Mouse (Mus musculus) inflammation-experienced regulatory T-cells, adult 6 months (primary cell): Measurements from ENCODE around the gene Prpf19. TPM values are rescaled to one million over a fixed set of nuclear protein-coding genes. Genes with fewer than 3 reads are reported as not detected.
A peak's percentile ranks its signal among the peaks of the same experiment; 100 is the strongest.

ENCODE experiments used
- ATAC-seq: one replicate; pipeline ENCODE4 v1.8.0; 2017
- polyA plus RNA-seq, 3 experiments: library from polyadenylated mRNA; unstranded; fragments of 100-300 nt; shearing (Covaris generic); gene quantifications; one replicate each; pipeline ENCODE4 v1.2.1; 2017

Gene Prpf19
- polyA plus RNA-seq, 3 experiments from 2014 or later: 6.2 to 26.0 (median 20.2) TPM

DNA sequence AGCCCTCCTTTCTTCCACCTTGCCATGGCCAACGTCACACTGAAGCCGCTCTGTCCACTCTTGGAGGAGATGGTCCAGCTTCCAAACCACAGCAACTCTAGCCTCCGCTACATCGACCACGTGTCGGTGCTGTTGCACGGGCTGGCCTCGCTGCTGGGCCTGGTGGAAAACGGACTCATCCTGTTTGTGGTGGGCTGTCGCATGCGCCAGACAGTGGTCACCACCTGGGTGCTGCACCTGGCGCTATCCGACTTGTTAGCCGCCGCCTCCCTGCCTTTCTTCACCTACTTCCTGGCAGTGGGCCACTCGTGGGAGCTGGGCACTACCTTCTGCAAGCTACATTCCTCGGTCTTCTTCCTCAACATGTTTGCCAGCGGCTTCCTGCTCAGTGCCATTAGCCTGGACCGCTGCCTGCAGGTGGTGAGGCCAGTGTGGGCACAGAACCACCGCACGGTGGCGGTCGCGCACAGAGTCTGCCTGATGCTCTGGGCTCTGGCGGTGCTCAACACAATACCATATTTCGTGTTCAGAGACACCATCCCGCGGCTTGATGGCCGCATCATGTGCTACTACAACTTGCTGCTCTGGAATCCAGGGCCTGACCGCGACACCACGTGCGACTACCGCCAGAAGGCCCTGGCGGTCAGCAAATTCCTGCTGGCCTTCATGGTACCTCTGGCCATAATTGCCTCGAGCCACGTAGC is 45.2 kb downstream of the Prpf19 start:
- ATAC-seq: no peak

DNA sequence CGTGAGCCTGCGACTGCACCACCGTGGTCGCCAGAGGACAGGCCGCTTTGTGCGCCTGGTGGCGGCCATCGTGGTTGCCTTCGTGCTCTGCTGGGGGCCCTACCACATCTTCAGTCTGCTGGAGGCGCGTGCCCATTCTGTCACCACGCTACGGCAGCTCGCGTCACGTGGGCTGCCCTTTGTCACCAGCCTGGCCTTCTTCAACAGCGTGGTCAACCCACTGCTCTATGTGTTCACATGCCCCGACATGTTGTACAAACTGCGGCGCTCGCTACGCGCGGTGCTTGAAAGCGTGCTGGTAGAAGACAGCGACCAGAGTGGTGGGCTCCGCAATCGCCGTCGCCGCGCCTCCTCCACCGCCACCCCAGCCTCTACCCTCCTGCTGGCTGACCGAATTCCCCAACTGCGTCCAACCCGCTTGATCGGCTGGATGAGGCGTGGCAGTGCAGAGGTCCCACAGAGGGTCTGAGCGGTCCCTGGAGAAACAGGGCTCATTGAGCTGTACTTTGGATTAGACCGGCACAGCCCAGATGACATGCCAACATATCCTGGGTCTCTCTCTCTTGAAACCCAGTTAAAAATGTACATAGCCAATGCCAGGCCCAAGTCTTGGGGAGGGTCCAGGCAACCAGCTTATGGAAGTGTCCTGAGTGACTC is 45.9 kb downstream of the Prpf19 start:
- no peak for ATAC-seq

DNA sequence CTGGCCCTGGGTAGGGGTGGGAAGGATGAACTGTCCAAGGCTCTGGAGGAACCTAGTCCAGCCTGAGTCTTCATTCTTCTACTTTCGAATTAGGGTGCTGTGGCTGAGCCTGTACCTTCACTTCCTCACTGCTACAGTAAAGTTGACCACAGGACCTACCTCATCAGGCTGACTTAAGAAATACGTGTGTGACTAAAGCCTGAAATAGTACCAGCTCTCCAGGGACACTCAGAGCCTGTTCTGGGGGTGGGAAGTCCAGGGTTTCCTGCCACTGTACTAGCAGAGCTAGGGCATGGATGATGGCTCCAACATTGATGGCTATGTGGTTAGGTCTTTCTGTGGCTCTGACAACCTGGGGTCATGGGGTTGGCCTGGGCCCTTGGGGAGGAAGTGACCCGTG is 48.9 kb downstream of the Prpf19 start:
- ATAC-seq: no peak

DNA sequence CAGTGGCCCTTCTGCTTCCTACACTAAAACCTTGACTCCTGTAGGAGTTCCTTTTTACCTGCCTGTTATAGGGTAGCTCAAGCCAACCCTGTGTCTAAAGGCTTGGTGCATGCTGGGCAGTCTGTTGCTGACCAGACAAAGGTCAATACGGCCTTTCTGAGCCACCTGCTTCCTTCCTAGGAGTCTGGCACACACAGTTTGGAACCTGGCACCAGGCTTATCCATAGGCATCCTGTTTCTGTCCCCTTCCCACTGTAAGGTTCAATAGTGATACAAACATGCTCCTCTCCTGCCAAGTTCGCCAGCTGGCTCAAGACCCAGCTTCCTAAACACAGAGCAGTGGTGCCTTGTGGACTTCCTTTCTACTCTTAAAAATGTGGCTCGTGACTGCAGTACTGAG is 51.5 kb downstream of the Prpf19 start:
- no peak for ATAC-seq

DNA sequence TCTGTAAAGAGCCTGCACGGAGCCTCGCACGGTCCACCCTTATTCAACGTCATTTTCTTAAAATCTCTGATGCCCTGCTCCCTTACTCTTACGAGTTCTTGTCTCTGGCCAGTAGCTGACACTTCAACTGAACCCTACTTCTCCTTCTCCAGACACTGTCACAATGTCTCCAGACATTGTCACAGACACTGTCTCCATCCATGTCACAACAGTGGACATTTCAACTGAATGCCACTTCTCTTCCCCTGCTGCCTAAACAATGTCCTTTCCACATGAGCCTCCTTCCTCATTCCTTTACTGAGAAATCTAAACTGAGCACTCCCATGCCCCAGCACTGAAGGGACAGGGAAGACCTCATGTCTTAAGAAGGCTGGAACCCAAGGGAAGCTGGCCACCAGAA is 52.2 kb downstream of the Prpf19 start:
- ATAC-seq: no peak

DNA sequence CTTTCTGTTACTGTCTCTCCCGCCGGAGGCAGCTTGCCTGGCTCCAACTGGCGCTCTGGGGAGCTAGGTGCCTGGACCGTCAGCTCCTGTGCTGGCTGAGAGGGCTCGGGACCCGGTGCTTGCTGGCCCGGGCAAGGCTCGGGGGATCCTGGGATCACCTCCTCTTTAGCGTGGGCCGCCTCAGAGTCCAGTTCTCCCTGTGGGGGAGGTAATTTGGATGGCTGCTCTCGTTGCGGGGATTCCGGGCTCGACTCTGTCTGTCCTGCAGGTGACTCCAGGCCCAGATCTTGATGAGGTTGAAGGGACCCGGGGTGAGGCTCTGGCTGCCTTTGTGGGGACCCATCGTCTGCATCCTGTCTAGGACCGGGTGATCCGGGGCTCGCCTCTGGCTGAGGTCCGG is 53.4 kb downstream of the Prpf19 start:
- no peak for ATAC-seq

DNA sequence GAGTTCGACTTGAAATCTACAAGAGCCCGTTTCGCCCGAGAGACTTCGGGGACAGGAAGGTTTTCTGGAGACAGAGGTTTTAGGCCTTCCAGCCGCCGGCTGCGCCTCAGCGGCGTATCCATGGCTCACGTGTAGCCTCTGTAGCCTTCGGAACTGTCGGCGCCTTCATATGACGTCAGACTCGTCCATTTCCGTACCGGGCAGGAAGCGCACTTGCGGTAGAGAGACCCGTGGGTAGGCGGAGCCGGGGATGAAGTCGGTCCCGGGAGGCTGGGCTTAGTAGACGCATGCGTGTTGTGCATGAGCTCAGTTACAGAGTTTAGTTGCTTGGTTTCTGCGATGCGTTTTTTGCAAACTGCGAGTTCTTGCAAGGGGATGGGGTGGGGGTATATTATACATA is 54.1 kb downstream of the Prpf19 start, which contains the start of gene Ccdc86:
Gene Ccdc86, minus strand, starts transcription at position 155 of the 400 bp plus-strand sequence.
- peak; percentile 96 for ATAC-seq

DNA sequence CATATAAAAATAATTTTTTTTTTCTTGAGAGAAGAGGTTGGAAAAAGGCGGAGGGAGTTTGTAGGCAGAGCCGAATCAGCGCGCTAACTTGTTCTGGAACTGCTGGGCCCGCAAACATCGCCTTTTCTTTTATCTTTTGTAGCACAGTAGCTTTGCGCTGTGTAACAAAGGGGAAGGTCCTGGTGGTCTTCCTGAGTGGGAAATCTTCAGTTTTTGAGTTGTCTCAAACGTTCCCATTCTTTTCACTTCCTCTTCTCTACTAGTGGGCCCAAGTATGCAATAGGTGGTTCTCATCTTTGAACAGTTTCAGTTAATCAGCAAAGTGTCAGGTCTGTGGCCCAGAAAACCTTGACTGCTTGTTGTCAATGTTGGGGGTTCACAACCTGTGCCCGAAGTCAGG is 54.5 kb downstream of the Prpf19 start:
- ATAC-seq: no peak

DNA sequence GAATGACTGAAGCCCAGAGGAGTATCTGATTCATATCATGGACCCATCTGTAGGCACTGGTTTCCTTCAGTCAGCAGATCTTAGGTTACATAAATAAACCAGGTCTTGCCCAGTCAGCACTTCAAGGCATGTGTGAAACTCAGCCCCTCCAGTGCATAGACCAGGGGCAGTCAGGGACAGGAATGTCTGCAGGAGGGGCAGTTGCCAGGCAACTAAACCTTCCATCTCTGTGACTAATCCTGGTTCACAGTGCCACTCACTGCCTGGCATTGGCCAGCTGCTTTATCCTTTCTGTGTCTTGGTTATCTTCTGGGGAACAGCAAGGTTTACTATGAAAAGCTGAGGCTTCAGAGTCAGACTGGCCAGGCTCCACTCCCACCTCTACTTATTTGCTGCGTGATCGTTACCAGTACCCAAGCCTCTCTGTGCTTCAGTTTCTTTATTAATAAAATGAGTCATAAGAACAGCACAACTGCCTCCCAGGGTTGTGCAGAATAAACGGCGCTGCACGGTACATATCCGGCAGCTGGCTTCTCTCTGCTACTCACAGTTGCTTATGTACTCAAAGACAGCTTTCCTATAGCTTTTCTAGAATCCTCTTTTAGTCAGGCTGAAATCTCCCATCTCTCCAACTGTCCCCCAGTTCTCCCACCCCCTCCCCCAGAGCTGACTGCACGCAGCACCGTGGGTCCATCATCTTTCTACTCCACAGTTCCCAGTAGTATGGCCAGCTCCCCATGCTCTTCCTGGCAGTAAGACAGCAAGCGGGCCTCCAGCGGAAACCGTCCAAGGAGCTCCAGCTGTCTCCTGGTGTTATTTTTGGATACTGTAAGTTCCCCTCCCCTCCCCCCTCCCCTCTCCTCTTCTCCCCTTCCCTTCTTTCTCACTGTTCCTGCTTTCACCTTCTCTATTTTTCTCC is 57.2 kb downstream of the Prpf19 start:
- ATAC-seq: no peak

Other genes with a start within 250 kb of the Prpf19 start
- gene Pga5, start 217.2 kb upstream of the Prpf19 start, polyA plus RNA-seq: not detected
- 10 to 100 TPM; 11.4 to 15.9 (median 14.1) TPM for gene Vps37c, start 206.5 kb upstream of the Prpf19 start, polyA plus RNA-seq
- gene Cd5, start 156.2 kb upstream of the Prpf19 start, polyA plus RNA-seq: 100 to 1,000 TPM; 355 to 487 (median 480) TPM
- 100 to 1,000 TPM; 356 to 569 (median 520) TPM for gene Cd6, start 65.2 kb upstream of the Prpf19 start, polyA plus RNA-seq
- 10 to 100 TPM in 1 of 3 experiments, 1 to 10 TPM in 2; 3.2 to 16.7 (median 3.3) TPM for gene Slc15a3, start 55.5 kb upstream of the Prpf19 start, polyA plus RNA-seq
- 1 to 10 TPM in 1 of 3 experiments, under 1 TPM in 1, not detected in 1; 0.86 to 1.0 TPM for gene Tmem132a, start 25.3 kb upstream of the Prpf19 start, polyA plus RNA-seq
- 10 to 100 TPM; 55.3 to 75.6 (median 64.7) TPM for gene Tmem109, start 13.2 kb upstream of the Prpf19 start, polyA plus RNA-seq
- not detected for gene Zp1, start 25.4 kb downstream of the Prpf19 start, polyA plus RNA-seq
- under 1 TPM in 1 of 3 experiments, not detected in 2; 0.22 TPM for gene Ptgdr2, start 41.9 kb downstream of the Prpf19 start, polyA plus RNA-seq
- 1 to 10 TPM; 7.7 to 9.0 (median 7.9) TPM for gene Ccdc86, start 54.0 kb downstream of the Prpf19 start, polyA plus RNA-seq
- not detected for gene Ms4a10, start 79.4 kb downstream of the Prpf19 start, polyA plus RNA-seq
- gene Ms4a15, start 98.0 kb downstream of the Prpf19 start, polyA plus RNA-seq: not detected
- gene Ms4a18, start 122.8 kb downstream of the Prpf19 start, polyA plus RNA-seq: not detected
- under 1 TPM in 1 of 3 experiments, not detected in 2; 0.54 TPM for gene Ms4a8a, start 185.9 kb downstream of the Prpf19 start, polyA plus RNA-seq
- gene 1700017D01Rik, start 235.6 kb downstream of the Prpf19 start, polyA plus RNA-seq: not detected